Mouse (Mus musculus) adrenal gland, adult 8-10 months (tissue): ENCODE results near the gene Gsg1l. TPM values are rescaled to one million over a fixed set of nuclear protein-coding genes. Genes with fewer than 3 reads are reported as not detected.

Experiments used
- DNase-seq: peaks from one replicate; pipeline ENCODE4 v3.0.0; 2022
- total RNA-seq, 4 experiments: library from RNA; stranded (reverse); gene quantifications; 2 replicates each; pipeline ENCODE4 v1.2.4; 2022

Gsg1l gene
- total RNA-seq, result 100 to 1,000 TPM in 2 of 4 experiments, 10 to 100 TPM in 2; 88.3 to 136 (median 104) TPM

GRCm38 (mm10) chr7:126082286-126082741 is at the start of gene Gsg1l:
Gene Gsg1l, minus strand, starts transcription at chr7:126082411.
- DNase-seq, result no peak

- no peak for DNase-seq
Observed at GRCm38 (mm10) chr7:126127673-126128072, 45.5 kb upstream of the Gsg1l start.

GRCm38 (mm10) chr7:126126502-126126901 is 44.3 kb upstream of the Gsg1l start:
- DNase-seq, result no peak

GRCm38 (mm10) chr7:126121533-126121932 is 39.3 kb upstream of the Gsg1l start:
- no peak for DNase-seq

- DNase-seq, result no peak
Observed at GRCm38 (mm10) chr7:126119819-126120218, 37.6 kb upstream of the Gsg1l start.

- DNase-seq, result no peak
Observed at GRCm38 (mm10) chr7:126113263-126113662, 31.1 kb upstream of the Gsg1l start.

- DNase-seq, result no peak
Observed at GRCm38 (mm10) chr7:126111230-126111629, 29.0 kb upstream of the Gsg1l start.

- DNase-seq, result no peak
Observed at GRCm38 (mm10) chr7:126109898-126110297, 27.7 kb upstream of the Gsg1l start.

- DNase-seq, result no peak
Observed at GRCm38 (mm10) chr7:126100440-126100839, 18.2 kb upstream of the Gsg1l start.

- DNase-seq, result no peak
Observed at GRCm38 (mm10) chr7:126099835-126100234, 17.6 kb upstream of the Gsg1l start.

GRCm38 (mm10) chr7:126099163-126099775 is 17.1 kb upstream of the Gsg1l start:
- DNase-seq, result peak; percentile 89

- DNase-seq, result peak; percentile 18
Observed at GRCm38 (mm10) chr7:126097219-126097915, 15.2 kb upstream of the Gsg1l start.

GRCm38 (mm10) chr7:126096596-126096995 is 14.4 kb upstream of the Gsg1l start:
- DNase-seq, result no peak

GRCm38 (mm10) chr7:126094738-126095137 is 12.5 kb upstream of the Gsg1l start:
- no peak for DNase-seq

GRCm38 (mm10) chr7:126093162-126093561 is 11.0 kb upstream of the Gsg1l start:
- DNase-seq, result no peak

- no peak for DNase-seq
Observed at GRCm38 (mm10) chr7:126089782-126090181, 7.6 kb upstream of the Gsg1l start.

GRCm38 (mm10) chr7:126088155-126088554 is 5.9 kb upstream of the Gsg1l start:
- no peak for DNase-seq

- DNase-seq, result no peak
Observed at GRCm38 (mm10) chr7:126087602-126088001, 5.4 kb upstream of the Gsg1l start.

GRCm38 (mm10) chr7:126086321-126086741 is 4.1 kb upstream of the Gsg1l start:
- no peak for DNase-seq

GRCm38 (mm10) chr7:126085154-126085553 is 2.9 kb upstream of the Gsg1l start:
- peak; percentile 69 for DNase-seq

- no peak for DNase-seq
Observed at GRCm38 (mm10) chr7:126083980-126084348, 1.8 kb upstream of the Gsg1l start.

- DNase-seq, result no peak
Observed at GRCm38 (mm10) chr7:126083341-126083979, 1.2 kb upstream of the Gsg1l start.

- no peak for DNase-seq
Observed at GRCm38 (mm10) chr7:126081727-126082285, 405 bp downstream of the Gsg1l start.
